Mouse (Mus musculus) embryonic facial prominence, embryonic 14.5 days (tissue): ENCODE data around the gene Zbtb44. TPM values are rescaled to one million over a fixed set of nuclear protein-coding genes. Genes with fewer than 3 reads are reported as not detected.

Source experiments
- ATAC-seq: fragments of 200-750 bp; cut with Nextera tagmentation; 2 replicates; pipeline ENCODE4 v1.8.0; 2017; ENCODE audit warnings: low read depth, moderate number of reproducible peaks, moderate TSS enrichment
- DNase-seq: peaks from one replicate; pipeline ENCODE4 v3.0.0-alpha.2; 2015; ENCODE audit warnings: low spot score
- H3K27ac ChIP-seq: fragments of 300-500 bp; sonication (generic); replicated peaks from 2 replicates; pipeline ENCODE4 v1.5.1; 2014; ENCODE audit warnings: low read depth, mild to moderate bottlenecking, low read length, moderate library complexity
- H3K27me3 ChIP-seq: fragments of 300-500 bp; sonication (generic); replicated peaks from 2 replicates; pipeline ENCODE4 v1.6.1; 2014; ENCODE audit warnings: low read length; ENCODE audit not compliant: control insufficient read depth, insufficient read depth
- H3K36me3 ChIP-seq: fragments of 300-500 bp; sonication (generic); 2 replicates; pipeline ENCODE4 v1.6.1; 2014; ENCODE audit warnings: low read length, mixed read lengths; ENCODE audit not compliant: control insufficient read depth, insufficient read depth
- H3K4me1 ChIP-seq: fragments of 300-500 bp; sonication (generic); 2 replicates; pipeline ENCODE4 v1.6.1; 2014; ENCODE audit warnings: antibody characterized with exemption, low read length; ENCODE audit not compliant: control insufficient read depth, insufficient read depth
- H3K4me2 ChIP-seq: fragments of 300-500 bp; sonication (generic); 2 replicates; pipeline ENCODE4 v1.6.1; 2014; ENCODE audit warnings: low read depth, mild to moderate bottlenecking, low read length, moderate library complexity, mixed read lengths
- H3K4me3 ChIP-seq: fragments of 300-500 bp; sonication (generic); 2 replicates; pipeline ENCODE4 v1.5.1; 2014; ENCODE audit warnings: low read depth, mild to moderate bottlenecking, low read length
- H3K9ac ChIP-seq: fragments of 300-500 bp; sonication (generic); 2 replicates; pipeline ENCODE4 v1.6.1; 2014; ENCODE audit warnings: low read depth, mild to moderate bottlenecking, low read length, moderate library complexity, mixed read lengths
- H3K9me3 ChIP-seq: fragments of 300-500 bp; sonication (generic); 2 replicates; pipeline ENCODE4 v1.6.1; 2016; ENCODE audit warnings: low read length; ENCODE audit not compliant: control insufficient read depth
- whole genome bisulfite sequencing: fragments of 180-500 bp; shearing (Covaris S2); extraction: QIAGEN DNeasy Blood & Tissue Kit; methylation state at CpG from one replicate; pipeline ENCODE4 v1.1.7; 2014; 5-methylcytosine and 5-hydroxymethylcytosine counted together
- polyA plus RNA-seq: library from polyadenylated mRNA; unstranded; fragments of >200 nt; fragmentation: Nextera tagmentation; extraction: Ambion mirVana; gene quantifications from 2 replicates; pipeline ENCODE4 v1.2.1, GENCODE M21; 2014

Zbtb44 gene
- polyA plus RNA-seq, 1 experiment from 2014 or later, result 5.9 TPM

DNA sequence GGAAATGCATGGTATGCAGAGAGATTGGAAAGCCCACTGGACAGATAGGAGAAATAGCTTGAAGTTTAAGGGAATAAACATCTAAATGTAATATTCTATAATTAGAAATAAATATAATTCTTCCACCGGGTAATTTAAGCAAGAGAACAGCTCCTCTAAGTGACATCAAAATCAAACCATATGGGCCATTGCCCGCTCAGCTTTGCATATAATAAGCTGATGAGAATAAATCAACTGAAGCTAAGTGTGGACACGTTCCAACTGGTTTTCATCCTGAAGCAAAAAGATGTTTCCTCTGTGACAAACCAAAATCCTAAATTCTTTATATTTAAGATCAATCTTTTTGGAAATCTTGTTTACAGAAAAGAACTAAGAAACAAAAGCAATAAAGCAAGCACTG is 19.7 kb upstream of the Zbtb44 start:
- H3K36me3 ChIP-seq, result no peaks in the 10 kb centered on the region
- H3K4me3 ChIP-seq, result no peak overlapping the region
- no peaks in the 10 kb centered on the region for H3K27me3 ChIP-seq
- DNase-seq (no peak), ATAC-seq (no peak)
- 42% methylated on average over 3 of the region's 3 CpGs for WGBS
- no peak overlapping the region for H3K9ac ChIP-seq
- H3K4me1 ChIP-seq, result no peaks in the 10 kb centered on the region
- no peak overlapping the region for H3K27ac ChIP-seq
- H3K4me2 ChIP-seq, result no peak overlapping the region
- H3K9me3 ChIP-seq, result no peaks in the 10 kb centered on the region

DNA sequence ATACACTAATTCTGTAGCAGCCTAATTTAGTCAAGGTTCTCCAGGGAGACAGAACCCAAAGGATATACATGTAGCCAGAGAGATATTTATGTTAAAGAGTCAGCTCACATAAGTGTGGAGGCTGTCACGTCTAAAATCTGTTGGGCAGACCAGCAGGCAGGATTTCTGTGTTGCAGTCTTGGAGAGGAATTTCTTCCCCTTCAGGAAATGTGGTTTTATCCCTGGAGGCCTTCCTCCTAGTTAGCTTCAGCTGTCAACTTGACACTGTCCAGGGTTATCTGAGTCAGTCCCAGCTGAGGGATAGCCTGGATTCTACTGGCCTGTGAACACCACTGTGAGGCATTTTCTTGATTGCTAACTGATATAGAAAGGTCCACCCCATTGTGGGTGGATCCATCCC is 18.9 kb upstream of the Zbtb44 start:
- H3K9me3 ChIP-seq, result no peaks in the 10 kb centered on the region
- H3K4me3 ChIP-seq, result no peak overlapping the region
- no peak overlapping the region for H3K9ac ChIP-seq
- ATAC-seq (peak; percentile 50; the same call in 1 of the 2 replicates), DNase-seq (peak; percentile 60)
- no peak overlapping the region for H3K4me2 ChIP-seq
- no peaks in the 10 kb centered on the region for H3K4me1 ChIP-seq
- WGBS, result 20% methylated on average over 1 of the region's 1 CpGs
- H3K27ac ChIP-seq, result no peak overlapping the region
- no peaks in the 10 kb centered on the region for H3K36me3 ChIP-seq
- H3K27me3 ChIP-seq, result no peaks in the 10 kb centered on the region

DNA sequence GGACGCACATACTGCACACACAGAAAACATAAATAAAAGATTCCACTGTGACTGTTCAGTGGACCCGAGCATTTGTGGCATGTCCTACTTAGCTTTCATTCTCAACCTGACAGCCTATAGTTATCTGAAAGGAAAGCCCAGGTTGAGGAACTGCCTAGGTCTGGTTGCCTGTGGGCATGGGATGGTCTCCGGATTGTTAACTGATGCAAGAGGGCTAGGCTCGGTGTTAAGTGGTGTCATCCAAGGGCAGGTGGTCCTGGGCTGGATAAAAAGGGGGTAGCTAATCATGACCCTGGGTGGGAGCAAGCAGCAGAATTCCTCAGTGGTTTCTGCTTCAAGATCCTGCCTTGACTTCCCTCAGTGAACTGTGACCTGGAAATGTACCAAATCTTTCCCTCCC is 17.8 kb upstream of the Zbtb44 start:
- WGBS, result 71% methylated on average over 4 of the region's 4 CpGs
- Histone ChIP-seq H3K36me3 (no peaks in the 10 kb centered on the region), H3K27ac (no peak overlapping the region), H3K9ac (no peak overlapping the region), H3K4me3 (no peak overlapping the region), H3K4me1 (no peaks in the 10 kb centered on the region), H3K9me3 (no peaks in the 10 kb centered on the region), H3K4me2 (no peak overlapping the region), H3K27me3 (no peaks in the 10 kb centered on the region)
- ATAC-seq (no peak), DNase-seq (no peak)

DNA sequence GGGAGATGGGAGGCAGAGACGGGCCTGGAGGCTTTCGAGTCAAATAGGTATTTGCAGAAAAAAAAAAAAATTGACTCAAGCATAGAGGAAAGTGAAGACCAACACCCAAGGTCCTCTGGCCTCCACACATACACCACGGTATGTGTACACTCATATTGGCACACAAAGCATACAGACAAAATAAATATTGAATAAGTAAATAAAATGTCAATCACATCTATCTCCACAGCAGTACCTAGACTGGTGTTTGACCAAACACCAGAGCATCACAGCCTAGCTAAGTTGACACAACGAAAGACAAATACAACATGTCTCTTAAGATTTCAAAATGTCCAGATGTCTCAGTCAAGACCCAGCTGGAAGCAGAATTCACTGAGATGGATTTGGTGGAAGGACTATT is 17.0 kb upstream of the Zbtb44 start:
- Histone ChIP-seq H3K27ac (no peak overlapping the region), H3K9ac (no peak overlapping the region), H3K4me1 (no peaks in the 10 kb centered on the region), H3K36me3 (no peaks in the 10 kb centered on the region), H3K4me2 (no peak overlapping the region), H3K4me3 (no peak overlapping the region), H3K9me3 (no peaks in the 10 kb centered on the region), H3K27me3 (no peaks in the 10 kb centered on the region)
- 83% methylated on average over 4 of the region's 4 CpGs for WGBS
- DNase-seq (no peak), ATAC-seq (no peak)

DNA sequence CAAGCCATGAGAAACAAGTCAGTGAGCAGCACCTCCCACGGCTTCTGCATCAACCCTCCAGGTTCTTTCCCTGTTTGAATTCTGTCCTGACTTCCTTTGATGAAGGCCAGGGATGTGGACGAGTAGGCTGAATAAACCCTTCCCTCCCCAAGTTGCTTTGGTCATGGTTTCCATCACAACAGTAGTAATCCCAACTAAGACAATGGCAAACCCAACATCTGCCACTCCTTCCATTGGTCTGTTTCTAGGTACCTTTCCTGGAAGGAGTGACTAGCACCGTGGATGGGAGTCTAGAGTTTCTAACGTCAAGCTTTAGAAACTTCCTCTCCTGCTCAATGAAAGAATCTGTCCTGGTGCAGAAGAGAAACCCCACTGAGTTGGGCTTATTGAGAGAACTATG is 12.8 kb upstream of the Zbtb44 start:
- Histone ChIP-seq H3K27ac (no peak overlapping the region), H3K4me2 (no peak overlapping the region), H3K4me1 (no peaks in the 10 kb centered on the region), H3K36me3 (no peaks in the 10 kb centered on the region), H3K27me3 (no peaks in the 10 kb centered on the region), H3K9me3 (no peaks in the 10 kb centered on the region), H3K4me3 (no peak overlapping the region), H3K9ac (no peak overlapping the region)
- WGBS, result 68% methylated on average over 4 of the region's 4 CpGs
- ATAC-seq (no peak), DNase-seq (no peak)

DNA sequence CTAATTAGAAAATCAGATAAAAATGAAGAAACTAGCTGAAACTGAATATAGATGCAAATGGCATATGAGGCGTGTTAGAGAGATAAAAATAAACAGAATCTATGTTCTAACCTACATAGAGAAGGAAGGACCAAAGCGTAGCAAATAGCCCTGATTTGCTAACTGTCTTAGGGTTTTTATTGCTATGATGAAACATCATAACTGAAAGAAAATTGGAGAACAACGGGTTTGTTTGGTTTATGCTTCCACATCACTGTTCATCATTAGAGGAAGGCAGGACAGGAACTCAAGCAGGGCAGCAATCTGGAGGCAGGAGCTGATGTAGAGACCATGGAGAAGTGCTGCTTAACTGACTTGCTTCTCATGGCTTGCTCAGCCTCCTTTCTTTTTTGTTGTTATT is 12.3 kb upstream of the Zbtb44 start:
- no peak overlapping the region for H3K9ac ChIP-seq

DNA sequence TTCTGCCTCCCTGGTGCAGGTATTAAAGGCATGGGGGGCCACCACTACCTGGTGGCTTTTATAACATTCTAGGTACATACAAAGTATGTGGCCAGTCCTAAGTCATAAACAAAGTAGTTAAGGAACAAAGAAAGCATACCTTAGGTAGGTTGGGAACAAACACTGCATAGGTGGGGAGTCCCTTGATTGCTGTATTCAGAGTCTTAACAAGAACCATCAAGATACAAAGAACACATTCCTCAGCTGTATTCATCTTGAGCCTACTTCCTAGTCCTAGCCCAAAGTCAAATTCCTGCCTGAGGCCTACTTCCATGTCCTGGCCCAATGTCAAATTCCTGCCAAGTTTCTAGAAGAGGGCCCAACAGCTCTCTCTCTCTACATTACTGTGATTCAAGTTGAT is 11.7 kb upstream of the Zbtb44 start:
- Histone ChIP-seq H3K36me3 (no peaks in the 10 kb centered on the region), H3K4me1 (no peaks in the 10 kb centered on the region), H3K27me3 (no peaks in the 10 kb centered on the region), H3K27ac (no peak overlapping the region), H3K9me3 (no peaks in the 10 kb centered on the region), H3K4me3 (no peak overlapping the region), H3K4me2 (no peak overlapping the region), H3K9ac (no peak overlapping the region)
- DNase-seq (no peak), ATAC-seq (no peak)

More for the DNA sequence above, 12.3 kb upstream of the Zbtb44 start:
- Histone ChIP-seq H3K4me1 (no peaks in the 10 kb centered on the region), H3K9me3 (no peaks in the 10 kb centered on the region), H3K36me3 (no peaks in the 10 kb centered on the region), H3K4me2 (no peak overlapping the region), H3K27ac (no peak overlapping the region), H3K4me3 (no peak overlapping the region), H3K27me3 (no peaks in the 10 kb centered on the region)
- ATAC-seq, result no peak
- DNase-seq, result no peak
- WGBS, result 87% methylated on average over 3 of the region's 3 CpGs

DNA sequence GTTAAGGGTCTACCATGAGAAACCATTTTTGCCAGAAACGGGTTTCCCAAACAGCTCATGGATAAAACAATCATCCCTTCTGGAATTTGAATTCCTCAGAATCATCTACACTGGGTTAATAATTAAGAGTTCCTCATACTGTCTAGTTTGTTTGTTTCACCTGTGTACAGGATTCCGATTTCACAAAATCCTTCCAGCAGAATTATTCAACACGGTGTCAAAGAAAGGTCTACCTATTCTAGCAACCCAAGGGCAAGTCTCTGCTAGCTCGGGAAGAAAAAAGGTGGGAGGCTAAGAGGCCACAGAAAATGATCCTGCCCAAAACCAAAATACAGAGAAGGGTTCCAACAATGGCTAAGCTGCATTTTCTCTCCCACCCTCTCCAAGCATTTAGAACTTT is 2.2 kb upstream of the Zbtb44 start:
- WGBS, result 84% methylated on average over 4 of the region's 4 CpGs
- H3K27ac ChIP-seq, result no peak overlapping the region
- H3K4me3 ChIP-seq, result no peak overlapping the region
- no peaks in the 10 kb centered on the region for H3K36me3 ChIP-seq
- no peak overlapping the region for H3K9ac ChIP-seq
- H3K27me3 ChIP-seq, result no peaks in the 10 kb centered on the region
- H3K4me1 ChIP-seq, result peaks cover 13% of the 10 kb centered on the region
- ATAC-seq (no peak), DNase-seq (no peak)
- no peak overlapping the region for H3K4me2 ChIP-seq
- no peaks in the 10 kb centered on the region for H3K9me3 ChIP-seq

DNA sequence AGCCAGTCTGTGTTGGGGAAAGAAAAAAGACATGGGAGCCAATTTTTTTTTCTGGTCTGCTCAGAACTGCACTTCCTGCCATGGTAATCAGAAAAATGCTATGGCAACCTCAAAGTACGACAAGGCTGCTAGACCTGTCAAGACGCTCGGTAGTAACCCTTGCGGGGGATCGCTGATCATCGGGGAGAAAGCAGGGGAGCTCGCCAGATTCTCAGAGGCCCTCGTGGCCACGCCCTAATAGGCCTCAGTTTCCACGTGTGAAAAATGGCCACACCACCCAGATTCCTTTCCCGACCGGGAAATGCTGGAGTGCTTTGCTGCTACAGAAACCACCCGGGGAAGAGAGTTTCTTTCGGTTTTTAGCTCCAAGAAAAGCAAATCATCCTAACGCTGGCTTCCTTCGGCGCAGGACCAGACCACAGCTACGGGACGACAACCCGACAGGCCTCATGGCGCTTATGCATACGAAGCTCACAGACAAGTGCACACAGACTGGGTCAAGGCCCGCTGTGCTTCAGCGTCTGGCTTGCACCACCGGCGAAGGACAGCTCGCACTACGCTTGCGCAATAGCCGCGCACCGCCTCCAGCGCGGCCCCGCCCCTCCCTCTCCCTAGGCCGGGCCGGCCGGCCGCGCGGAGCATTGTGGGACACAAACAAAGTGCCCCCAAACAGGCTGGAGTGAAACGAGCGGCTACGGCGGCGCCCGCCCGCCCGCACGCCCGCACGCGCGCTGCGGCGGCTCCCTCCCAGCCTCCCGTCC is 513 bp upstream of the Zbtb44 start:
- DNase-seq, result peak; percentile 97
- H3K36me3 ChIP-seq, result 0 out of 2 replicates have a peak, but pooled peaks cover 5% of the 10 kb centered on the region
- H3K9me3 ChIP-seq, result no peaks in the 10 kb centered on the region
- H3K4me1 ChIP-seq, result peaks cover 13% of the 10 kb centered on the region
- WGBS, result under 1% methylated on average over 32 of the region's 57 CpGs
- peak overlapping the region; percentile 81 for H3K9ac ChIP-seq
- peak overlapping the region; percentile 92 for H3K27ac ChIP-seq
- H3K27me3 ChIP-seq, result no peaks in the 10 kb centered on the region
- ATAC-seq, result peak; percentile 96
- H3K4me3 ChIP-seq, result peak overlapping the region; percentile 78
- H3K4me2 ChIP-seq, result peak overlapping the region; percentile 91
